Mouse (Mus musculus) olfactory bulb, adult 2 months (tissue): ENCODE data around the gene Slc25a41.
"Not testable (repeated sequence)": the region's sequence is repeated elsewhere in the genome, so short reads cannot be mapped to it uniquely, and the experiment has no call there.

Source experiments
- CTCF ChIP-seq: fragments of 200-500 bp; IDR thresholded peaks from 2 replicates; pipeline ENCODE4 v1.5.1; 2012; ENCODE audit warnings: low read depth, mild to moderate bottlenecking, low read length, moderate library complexity; ENCODE audit not compliant: insufficient read depth
- POLR2A ChIP-seq: fragments of 200-500 bp; IDR thresholded peaks from 2 replicates; pipeline ENCODE4 v1.6.1; 2012; ENCODE audit warnings: mild to moderate bottlenecking, low read depth, low read length, moderate library complexity; ENCODE audit not compliant: insufficient read depth

DNA sequence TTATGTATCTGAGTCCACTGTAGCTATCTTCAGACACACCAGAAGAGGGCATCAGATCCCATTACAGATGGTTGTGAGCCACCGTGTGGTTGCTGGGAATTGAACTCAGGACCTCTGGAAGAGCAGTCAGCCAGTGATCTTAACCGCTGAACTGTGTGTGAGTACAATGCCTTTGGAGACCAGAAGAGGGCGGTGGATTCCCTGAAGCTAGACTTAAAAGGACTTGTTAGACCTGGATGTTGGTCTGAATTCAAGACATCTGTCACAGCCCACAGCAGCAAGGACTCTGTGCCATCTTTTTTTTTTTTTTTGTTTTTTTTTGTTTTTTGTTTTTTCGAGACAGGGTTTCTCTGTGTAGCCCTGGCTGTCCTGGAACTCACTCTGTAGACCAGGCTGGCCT is 10.2 kb upstream of the Slc25a41 start:
- TF ChIP-seq CTCF, POLR2A: not testable (repeated sequence)
